Mouse (Mus musculus): Measurements from ENCODE around the gene Dohh. TPM values are rescaled to one million over a fixed set of nuclear protein-coding genes. Genes with fewer than 3 reads are reported as not detected.

Dohh gene
- total RNA-seq, 2 experiments from 2014 or later = 82.4 to 88.6 TPM

DNA sequence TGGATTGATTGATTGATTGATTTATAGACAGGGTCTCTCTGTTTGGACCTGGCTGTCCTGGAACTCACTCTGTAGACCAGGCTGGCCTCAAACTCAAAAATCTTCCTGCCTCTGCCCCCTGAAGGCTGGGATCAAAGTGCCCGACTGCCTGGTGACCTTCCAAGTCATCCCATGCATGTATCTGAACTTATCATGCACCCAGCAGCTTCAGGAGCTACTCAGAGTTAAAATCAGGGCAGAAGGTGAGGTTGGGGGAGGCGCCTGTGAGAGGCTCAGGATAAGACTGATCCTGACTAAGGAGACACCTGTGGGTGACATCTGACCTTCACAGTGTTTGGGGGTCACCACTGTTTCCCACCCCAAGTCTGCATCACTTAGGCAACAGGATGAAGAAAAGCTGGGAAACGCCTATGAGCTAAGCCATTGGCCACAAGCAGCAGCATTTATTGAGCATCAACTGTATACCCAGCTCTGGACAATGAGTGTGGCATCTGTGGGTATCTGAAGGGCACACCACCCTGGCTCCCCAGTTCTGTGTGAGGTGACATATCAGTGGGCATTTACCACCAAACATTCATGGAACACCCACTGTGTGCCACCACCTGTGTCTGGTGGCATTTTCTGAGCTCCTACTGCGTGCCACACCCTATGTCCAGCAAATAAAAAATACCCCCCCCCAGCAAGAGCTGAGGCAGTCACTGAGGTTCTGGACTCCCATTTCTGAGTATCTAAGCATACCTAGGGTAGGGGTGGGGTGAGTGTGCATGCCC, 39.4 kb downstream of the Dohh start:
- intact Hi-C loops (cut with DNase I) = no loop called here

GRCm38 (mm10) chr10:81424246-81425051, 40.2 kb downstream of the Dohh start:
- intact Hi-C loops (cut with DNase I) = no loop called here
- peak; percentile 17 to 26 for DNase-seq (ENCODE audit: low spot score in 2 of 2)

More for the DNA sequence above, 39.4 kb downstream of the Dohh start:
- peak in 1 of 2 experiments; percentile 2 for DNase-seq (ENCODE audit: low spot score in 2 of 2)

- intact Hi-C loops (cut with DNase I) = no loop called here
- peak; percentile 13 to 19 for DNase-seq (ENCODE audit: low spot score in 2 of 2)
Measured at GRCm38 (mm10) chr10:81425236-81425850, 41.1 kb downstream of the Dohh start.

DNA sequence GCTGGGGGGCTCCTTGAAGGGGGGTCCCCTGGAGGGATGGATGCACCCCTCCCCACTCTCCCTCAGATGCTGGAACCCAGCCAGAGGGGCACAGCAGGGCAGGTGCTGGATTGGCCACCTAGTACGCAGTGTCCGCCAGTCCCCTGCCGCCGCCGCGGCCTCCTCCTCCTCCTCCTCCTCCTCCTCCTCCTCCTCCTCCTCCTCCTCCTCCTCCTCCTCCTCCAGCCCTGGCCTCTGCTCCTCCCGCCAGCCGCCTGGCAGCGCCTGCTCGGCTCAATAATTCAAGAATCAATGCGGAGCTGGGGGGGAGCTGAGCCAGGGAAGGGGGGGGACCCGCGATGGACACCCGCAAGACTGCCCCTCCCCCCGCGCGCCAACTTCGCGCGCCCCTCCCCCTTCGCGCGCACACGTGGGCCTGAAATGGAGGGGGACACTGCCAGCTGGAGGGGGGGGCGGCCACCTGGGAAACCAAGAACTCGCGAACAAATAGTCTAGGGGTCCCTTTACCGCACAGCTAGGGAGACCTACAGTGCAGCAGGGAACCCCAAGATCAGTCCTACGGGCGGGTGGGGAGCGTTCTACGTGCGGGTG, 41.9 kb downstream of the Dohh start:
- intact Hi-C loops (cut with DNase I) = loop anchor here (2.0 kb wide), 1 partner anchor 13 kb away; no protein-coding TSS in a partner anchor
- peak; percentile 24 to 34 for DNase-seq (ENCODE audit: low spot score in 2 of 2)

DNA sequence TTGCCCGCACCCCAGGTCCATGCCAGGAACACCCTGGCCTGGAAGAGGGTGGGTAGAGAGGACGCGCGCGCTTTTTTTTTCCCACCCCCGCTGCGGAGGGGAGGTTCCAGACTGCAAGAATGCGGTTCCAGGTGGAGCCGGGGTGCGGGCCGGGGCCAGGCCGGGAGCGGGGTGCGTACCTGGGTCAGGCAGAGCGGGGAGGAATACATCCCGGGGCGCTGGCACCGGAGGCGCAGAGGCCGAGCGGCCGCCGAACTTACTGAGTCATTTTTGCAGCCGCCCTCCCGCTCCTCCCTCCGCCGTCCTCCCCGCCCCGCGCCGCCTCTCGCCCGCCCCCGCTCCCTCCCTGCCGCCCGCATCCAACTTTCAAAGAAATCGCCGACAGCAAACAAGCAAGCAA, 42.7 kb downstream of the Dohh start:
- intact Hi-C loops (cut with DNase I) = loop anchor here (2.0 kb wide), 1 partner anchor 14 kb away; no protein-coding TSS in a partner anchor

GRCm38 (mm10) chr10:81427327-81427726, 43.1 kb downstream of the Dohh start:
- peak; percentile 3 for DNase-seq (ENCODE audit: low spot score in 2 of 2)
- intact Hi-C loops (cut with DNase I) = loop anchor here (2.0 kb wide), 1 partner anchor 15 kb away; no protein-coding TSS in a partner anchor

More for the DNA sequence above, 42.7 kb downstream of the Dohh start:
- peak; percentile 33 to 57 for DNase-seq (ENCODE audit: low spot score in 2 of 2)

DNA sequence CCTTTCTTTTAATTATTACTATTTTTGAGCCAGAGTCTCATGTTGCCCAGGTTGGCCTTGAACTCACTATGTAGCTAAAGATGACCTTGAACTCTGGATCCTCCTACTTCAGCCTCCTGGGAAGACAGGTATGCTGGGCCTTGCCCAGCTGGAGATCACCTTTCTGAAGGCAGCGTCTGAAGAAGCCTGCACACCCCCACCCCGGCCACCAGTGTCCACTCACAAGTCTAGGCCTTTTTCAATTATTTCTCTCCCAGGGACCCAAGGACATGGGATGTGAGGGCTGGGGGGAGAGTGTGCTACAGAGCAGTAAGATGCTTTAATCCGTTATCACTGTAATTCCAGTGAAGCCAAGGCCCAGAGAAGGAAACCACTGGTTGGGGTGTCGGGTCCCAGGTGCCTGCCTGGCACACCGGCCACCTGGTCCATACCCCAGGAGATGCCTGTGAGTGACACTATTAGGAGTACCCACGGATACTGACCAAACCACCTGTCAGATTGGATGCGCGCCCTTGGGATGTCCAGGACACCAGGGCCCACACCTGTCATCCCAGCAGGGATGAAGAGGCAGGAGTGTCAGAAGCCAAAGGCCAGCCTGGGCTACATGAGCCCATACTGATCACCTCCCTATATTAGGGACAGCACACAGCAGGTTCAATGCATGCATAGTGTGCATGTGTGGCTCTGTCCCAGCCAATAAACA, 43.7 kb downstream of the Dohh start:
- peak; percentile 5 to 13 for DNase-seq (ENCODE audit: low spot score in 2 of 2)
- intact Hi-C loops (cut with DNase I) = loop anchor here (2.0 kb wide), 1 partner anchor 15 kb away; no protein-coding TSS in a partner anchor

DNA sequence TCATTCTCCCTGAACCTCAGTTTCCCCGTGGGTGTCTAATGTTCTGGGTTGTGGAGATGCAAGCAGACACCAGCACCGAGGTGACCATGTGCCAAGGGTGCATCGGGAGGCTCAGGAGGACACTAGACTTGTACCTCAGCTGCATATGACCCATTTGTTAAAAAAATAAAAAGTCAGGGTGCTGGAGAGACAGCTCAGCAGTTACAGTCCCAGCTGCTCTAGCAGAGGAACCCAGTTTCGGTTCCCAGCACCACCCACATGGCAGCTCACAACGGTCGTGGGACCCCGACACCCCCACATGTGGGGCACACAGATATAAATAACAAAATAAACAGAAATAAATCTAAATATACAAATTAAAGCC, 44.3 kb downstream of the Dohh start:
- intact Hi-C loops (cut with DNase I) = no loop called here
- DNase-seq (ENCODE audit: low spot score in 2 of 2) = peak in 1 of 2 experiments; percentile 4

DNA sequence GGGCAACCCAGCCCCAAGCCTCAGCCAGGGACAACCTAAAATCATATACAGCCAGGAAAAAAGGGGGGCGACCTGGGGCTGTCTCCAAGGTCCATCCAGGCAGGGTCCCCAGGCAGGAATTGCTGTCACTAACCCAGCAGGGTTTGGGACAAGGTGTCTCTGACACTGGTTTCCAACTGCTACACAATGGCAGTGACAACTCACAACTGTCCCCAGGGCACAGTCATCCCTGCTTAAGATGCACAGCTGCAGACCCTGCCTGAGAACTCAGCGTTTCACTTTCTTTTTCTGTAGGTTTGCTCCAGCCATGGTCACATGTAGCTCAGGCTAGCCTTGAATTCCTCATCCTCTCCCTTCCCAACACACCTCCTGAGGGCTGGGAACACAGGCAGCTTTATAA, 44.9 kb downstream of the Dohh start:
- peak; percentile 4 to 7 for DNase-seq (ENCODE audit: low spot score in 2 of 2)
- intact Hi-C loops (cut with DNase I) = no loop called here

DNA sequence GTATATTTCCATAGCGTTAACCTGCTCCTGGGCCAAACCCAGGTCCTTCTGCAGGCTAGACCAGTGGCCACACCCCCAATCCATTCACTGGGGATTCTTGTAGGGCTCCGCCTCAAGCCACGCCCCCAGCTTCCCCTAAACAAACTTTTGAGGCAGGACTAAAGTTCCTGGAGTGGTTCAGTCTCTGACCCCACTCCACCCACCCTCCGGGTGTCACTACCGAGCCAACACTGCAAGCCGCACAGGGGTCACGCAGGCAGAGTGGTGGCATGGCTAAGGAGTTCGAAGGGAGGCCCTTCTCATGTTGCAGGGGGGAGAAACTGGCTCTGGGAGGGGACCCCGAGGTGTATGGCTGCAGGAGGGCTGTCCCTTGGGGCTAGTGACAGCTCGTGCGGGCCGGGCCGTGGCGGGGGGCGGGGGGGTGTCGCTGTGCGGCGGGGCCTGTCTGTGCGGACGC, 45.4 kb downstream of the Dohh start:
- DNase-seq (ENCODE audit: low spot score in 2 of 2) = peak in 1 of 2 experiments; percentile 71
- intact Hi-C loops (cut with DNase I) = no loop called here

- intact Hi-C loops (cut with DNase I) = no loop called here
- DNase-seq (ENCODE audit: low spot score in 2 of 2) = peak; percentile 68 to 84
Measured at GRCm38 (mm10) chr10:81430141-81430830, 46.1 kb downstream of the Dohh start.

DNA sequence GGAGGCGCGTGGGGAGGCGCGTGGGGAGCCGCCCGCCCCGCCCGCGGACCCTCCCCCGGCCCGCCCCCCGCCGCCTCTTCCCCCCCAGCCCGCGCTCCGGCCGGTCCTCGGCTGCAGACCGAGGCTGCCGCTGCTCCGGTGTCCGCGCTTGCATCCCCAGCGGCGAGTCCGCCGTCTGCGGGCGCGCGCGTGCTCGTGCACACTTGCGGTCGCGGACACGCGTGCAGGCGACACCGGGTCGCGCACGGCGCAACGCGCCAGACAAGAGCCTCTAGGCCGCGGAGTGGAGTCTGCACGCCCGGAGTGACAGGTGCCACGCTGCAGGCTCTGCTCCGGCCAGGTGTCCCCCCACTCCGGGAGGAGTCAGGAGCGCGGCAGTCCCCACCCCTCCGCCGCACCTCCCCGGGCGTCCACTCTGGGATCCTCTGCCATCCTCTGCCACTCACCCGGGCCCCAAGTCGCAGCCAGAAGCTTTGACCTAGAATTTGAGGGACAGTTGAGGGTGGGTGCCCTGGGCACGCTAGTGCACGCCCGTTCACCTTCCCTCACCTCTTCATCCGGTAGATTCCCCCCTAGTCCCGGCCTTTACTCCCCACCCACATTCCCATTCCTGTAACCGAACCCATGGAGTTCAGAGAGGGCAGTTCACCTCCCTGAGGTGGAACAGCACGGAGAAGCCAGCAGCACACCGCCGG, 46.8 kb downstream of the Dohh start:
- peak; percentile 73 to 76 for DNase-seq (ENCODE audit: low spot score in 2 of 2)
- intact Hi-C loops (cut with DNase I) = no loop called here

- DNase-seq (ENCODE audit: low spot score in 2 of 2) = peak; percentile 43 to 69
- intact Hi-C loops (cut with DNase I) = no loop called here
Measured at GRCm38 (mm10) chr10:81431526-81432168, 47.4 kb downstream of the Dohh start.

GRCm38 (mm10) chr10:81432169-81432867, 48.1 kb downstream of the Dohh start:
- intact Hi-C loops (cut with DNase I) = no loop called here
- DNase-seq (ENCODE audit: low spot score in 2 of 2) = peak in 1 of 2 experiments; percentile 22

DNA sequence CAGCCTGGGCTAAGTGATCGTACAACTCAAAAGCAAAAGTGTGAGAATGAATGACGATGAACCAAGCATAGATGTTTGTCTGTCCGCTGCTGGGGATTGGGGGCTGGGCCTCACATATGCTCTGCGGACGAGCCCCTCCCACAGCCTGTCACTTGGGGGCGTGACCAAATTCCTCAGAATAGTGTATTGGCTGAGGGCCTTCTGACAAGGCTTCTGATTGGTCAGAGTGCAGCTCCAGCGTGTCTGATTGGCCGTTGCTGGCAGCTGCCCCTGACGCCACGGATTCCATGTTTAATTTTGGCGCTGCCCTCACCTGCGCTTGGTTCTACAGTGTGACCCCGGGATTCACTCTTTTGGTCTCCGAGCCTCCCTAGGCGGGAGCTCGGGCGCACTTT, 48.6 kb downstream of the Dohh start:
- peak; percentile 95 to 98 for DNase-seq (ENCODE audit: low spot score in 2 of 2)
- intact Hi-C loops (cut with DNase I) = no loop called here

DNA sequence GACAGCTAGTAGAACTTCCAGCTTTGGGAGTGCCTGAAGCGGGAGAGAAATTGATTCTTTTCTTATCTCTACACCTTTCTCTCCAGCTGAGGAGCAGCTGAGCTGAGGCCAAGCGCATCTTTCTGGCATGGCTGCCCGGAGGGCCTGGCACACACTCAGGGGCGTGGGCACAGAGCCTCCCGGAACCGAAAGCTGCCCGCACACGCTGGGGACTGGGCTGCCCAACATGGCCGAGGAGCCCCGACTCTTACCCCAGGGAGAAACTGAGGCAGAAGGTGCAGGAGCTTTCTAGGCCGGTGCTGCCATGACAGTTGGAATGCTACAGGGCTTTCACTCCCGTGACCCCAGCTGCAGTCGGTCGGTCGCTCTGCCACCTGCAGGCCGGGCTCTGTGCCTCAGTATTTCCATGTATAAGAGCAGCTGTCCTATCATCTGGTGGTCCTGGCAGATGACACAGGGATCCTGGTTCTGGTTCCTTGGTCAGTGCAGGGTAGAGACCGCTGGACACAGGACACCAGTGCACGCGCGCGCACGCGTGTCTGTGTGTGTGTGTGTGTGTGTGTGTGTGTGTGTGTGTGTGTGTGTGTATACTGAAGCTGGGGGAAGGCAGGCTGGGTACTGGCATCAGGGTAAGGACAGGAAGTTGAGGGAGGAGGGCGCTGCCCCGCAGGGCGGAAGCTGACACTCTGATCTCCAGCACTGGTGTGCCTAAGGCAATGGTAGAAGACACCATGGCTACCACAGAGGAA, 49.5 kb downstream of the Dohh start:
- DNase-seq (ENCODE audit: low spot score in 2 of 2) = peak; percentile 18 to 31
- intact Hi-C loops (cut with DNase I) = no loop called here

Measured in left cerebral cortex, postnatal 14 days (tissue).